Mouse (Mus musculus) neural tube, embryonic 13.5 days (tissue): ENCODE measurements at regions not wholly inside any gene's neighbourhood (a gene's known extent, or its start where the extent isn't known, plus 50 kb on each side); places are given as distances from the start of the nearest gene placed in this dataset.

Experiments used
- ATAC-seq: fragments of 200-750 bp; cut with Nextera tagmentation; 2 replicates; pipeline ENCODE4 v1.8.0; 2017; ENCODE audit warnings: low read depth, mild to moderate bottlenecking, moderate TSS enrichment, moderate library complexity
- H3K27ac ChIP-seq: fragments of 300-500 bp; sonication (generic); replicated peaks from 2 replicates; pipeline ENCODE4 v1.5.1; 2015; ENCODE audit warnings: moderate library complexity, mild to moderate bottlenecking, inconsistent platforms
- H3K27me3 ChIP-seq: fragments of 300-500 bp; sonication (generic); 2 replicates; pipeline ENCODE4 v1.6.1; 2015; ENCODE audit warnings: mild to moderate bottlenecking, inconsistent platforms
- H3K36me3 ChIP-seq: fragments of 300-500 bp; sonication (generic); 2 replicates; pipeline ENCODE4 v1.6.1; 2015; ENCODE audit warnings: mild to moderate bottlenecking, inconsistent platforms
- H3K4me1 ChIP-seq: fragments of 300-500 bp; sonication (generic); replicated peaks from 2 replicates; pipeline ENCODE4 v1.6.1; 2015; ENCODE audit warnings: inconsistent platforms
- H3K4me2 ChIP-seq: fragments of 300-500 bp; sonication (generic); 2 replicates; pipeline ENCODE4 v1.6.1; 2015; ENCODE audit warnings: inconsistent platforms, mild to moderate bottlenecking, moderate library complexity
- H3K4me3 ChIP-seq: fragments of 300-500 bp; sonication (generic); 2 replicates; pipeline ENCODE4 v1.5.1; 2015; ENCODE audit warnings: mild to moderate bottlenecking, inconsistent platforms
- H3K9ac ChIP-seq: fragments of 300-500 bp; sonication (generic); 2 replicates; pipeline ENCODE4 v1.6.1; 2015; ENCODE audit warnings: moderate library complexity, mild to moderate bottlenecking, inconsistent platforms
- H3K9me3 ChIP-seq: fragments of 300-500 bp; sonication (generic); 2 replicates; pipeline ENCODE4 v1.6.1; 2016; ENCODE audit warnings: inconsistent platforms
- WGBS: fragments of 180-500 bp; shearing (Covaris S2); methylation state at CpG from one replicate; pipeline ENCODE4 v1.1.7; 2015; 5-methylcytosine and 5-hydroxymethylcytosine counted together

DNA sequence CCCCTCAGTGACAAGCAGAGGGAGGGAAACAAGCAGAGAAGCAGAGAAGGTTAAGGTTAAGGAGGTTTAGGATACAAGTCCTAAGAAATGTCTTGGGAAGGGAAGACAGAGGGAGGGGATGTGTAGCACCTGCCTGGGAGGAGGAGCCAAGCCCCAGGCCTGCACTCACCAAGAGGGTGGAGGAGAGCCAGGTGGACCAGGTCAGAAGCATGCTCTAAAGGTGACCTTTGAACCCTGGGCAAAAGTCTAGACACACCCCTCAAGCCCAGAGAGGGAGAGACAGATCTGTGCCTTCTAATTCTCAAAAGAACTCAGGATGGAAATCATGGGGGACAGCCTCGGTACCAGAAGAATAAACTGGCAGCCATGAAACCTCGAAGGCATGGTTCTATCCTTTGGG lies 54.4 kb upstream of the Calm2 start:
- Histone ChIP-seq H3K27me3 (no peaks in the 10 kb centered on the region), H3K4me2 (no peak overlapping the region), H3K27ac (no peak overlapping the region), H3K4me1 (peaks cover 28% of the 10 kb centered on the region), H3K9me3 (no peaks in the 10 kb centered on the region), H3K36me3 (no peaks in the 10 kb centered on the region), H3K9ac (no peak overlapping the region), H3K4me3 (no peak overlapping the region)
- 54% methylated on average over 2 of the region's 2 CpGs for WGBS
- no peak for ATAC-seq

DNA sequence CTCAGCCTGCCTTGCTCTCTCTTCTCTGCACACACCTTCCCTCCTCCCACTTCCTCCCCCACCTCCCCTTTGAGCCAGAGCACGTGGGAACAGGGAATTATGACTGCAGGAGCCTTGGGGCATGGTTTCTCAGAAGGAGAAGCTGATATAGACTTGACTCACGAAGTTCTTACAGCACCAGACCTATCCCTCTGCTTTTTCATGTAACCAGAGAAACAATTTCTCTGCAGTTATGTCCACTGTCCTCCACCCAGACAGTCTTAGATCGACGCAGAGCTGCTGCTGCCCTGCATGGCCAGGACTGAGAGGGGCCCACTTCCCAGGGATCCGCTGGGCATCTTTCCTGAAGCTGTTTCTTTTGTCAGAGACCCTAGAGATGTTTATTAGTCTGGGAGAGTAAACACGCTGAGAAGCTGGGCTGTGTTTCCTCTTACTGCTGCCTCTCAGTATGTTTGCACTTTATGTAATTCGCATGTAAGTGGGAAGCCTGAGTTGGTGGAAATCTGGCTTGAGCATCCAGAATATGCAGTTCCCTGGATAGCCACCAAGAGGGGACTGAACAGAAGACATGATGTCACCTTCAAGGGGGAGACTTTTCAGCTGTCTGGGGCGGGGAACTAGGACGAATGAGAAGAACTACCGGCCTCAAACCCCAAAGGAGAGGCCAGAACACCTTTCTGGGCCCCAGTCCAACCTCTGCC lies 55.1 kb upstream of the Calm2 start:
- Histone ChIP-seq H3K27me3 (no peaks in the 10 kb centered on the region), H3K4me2 (no peak overlapping the region), H3K9me3 (no peaks in the 10 kb centered on the region), H3K9ac (no peak overlapping the region), H3K4me1 (peaks cover 28% of the 10 kb centered on the region), H3K27ac (peak overlapping the region; percentile 74), H3K36me3 (no peaks in the 10 kb centered on the region), H3K4me3 (no peak overlapping the region)
- 36% methylated on average over 10 of the region's 10 CpGs for WGBS
- ATAC-seq, result no peak

DNA sequence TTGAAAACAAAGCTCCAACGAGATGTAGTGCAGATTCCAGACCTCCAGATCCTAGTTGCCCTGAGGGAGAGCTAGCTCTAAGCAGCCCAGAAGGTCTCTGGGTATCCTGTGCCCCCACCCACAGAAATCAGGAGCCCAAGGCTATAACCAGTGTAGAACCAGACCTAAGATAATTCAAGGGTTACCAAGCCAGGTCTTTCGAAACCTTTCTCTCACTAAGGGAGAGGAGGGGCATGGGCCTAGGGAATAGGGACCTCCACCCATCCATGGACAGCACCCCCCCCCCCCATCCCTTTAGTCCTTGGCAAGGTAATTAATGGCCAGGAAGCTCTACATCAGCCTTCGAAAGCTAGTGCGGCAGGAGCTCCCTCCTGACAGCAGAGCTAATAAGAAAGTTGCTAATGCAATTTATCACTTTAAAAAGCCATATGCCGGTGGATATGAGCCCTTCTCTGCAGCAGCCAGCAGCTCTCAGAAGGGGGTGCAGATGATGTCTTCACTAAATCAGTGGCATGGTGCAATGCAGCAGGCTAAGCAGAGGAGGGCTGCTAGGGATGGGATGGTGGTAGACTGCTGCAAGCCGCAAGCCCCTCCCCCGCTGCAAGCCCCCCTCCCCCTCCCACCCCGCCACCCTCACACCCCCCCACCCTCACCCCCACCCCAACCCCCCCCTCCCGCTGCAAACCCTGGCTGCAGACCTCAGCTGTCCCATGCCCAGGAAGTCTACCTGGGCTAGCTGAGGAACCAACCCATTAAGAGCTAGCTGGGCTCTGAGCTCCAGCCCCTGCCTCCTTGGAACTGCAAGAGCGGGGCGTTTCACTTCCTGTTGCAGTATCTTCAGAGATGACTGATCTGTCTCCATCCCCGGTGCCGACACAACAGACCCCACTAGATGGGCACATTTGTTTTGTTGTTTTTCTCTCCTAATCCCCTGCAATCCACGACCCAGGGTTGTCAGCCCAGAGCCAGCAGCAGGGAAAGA lies 55.9 kb upstream of the Calm2 start:
- peak; percentile 89 for ATAC-seq
- Histone ChIP-seq H3K27ac (peak overlapping the region; percentile 74), H3K36me3 (no peaks in the 10 kb centered on the region), H3K9ac (no peak overlapping the region), H3K4me2 (0 out of 2 replicates have a peak overlapping the region, but pooled peaks have one; percentile 14), H3K4me1 (peaks cover 28% of the 10 kb centered on the region), H3K27me3 (no peaks in the 10 kb centered on the region), H3K4me3 (no peak overlapping the region), H3K9me3 (no peaks in the 10 kb centered on the region)
- WGBS, result 18% methylated on average over 11 of the region's 14 CpGs

DNA sequence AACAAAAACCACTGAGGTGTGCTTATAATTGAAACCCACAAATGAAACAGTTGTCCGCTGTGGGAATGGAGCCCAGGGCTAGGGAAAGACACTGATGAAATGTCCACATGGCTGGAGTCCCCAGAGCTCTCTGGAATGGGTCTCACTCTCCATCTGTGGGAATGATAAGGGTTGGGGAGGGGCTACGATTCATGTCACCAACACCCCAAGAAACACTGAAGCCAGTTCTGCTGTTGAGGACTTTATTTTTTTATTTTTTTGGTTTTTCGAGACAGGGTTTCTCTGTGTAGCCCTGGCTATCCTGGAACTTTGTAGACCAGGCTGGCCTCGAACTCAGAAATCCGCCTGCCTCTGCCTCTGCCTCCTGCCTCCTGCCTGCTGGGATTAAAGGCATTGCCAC lies 56.8 kb upstream of the Calm2 start:
- Histone ChIP-seq H3K4me2 (no peak overlapping the region), H3K9ac (no peak overlapping the region), H3K4me3 (no peak overlapping the region), H3K36me3 (no peaks in the 10 kb centered on the region), H3K9me3 (no peaks in the 10 kb centered on the region), H3K27me3 (no peaks in the 10 kb centered on the region), H3K27ac (peak overlapping the region; percentile 74; the same call in 1 of the 2 replicates), H3K4me1 (peaks cover 31% of the 10 kb centered on the region)
- WGBS, result 81% methylated on average over 5 of the region's 5 CpGs
- no peak for ATAC-seq

DNA sequence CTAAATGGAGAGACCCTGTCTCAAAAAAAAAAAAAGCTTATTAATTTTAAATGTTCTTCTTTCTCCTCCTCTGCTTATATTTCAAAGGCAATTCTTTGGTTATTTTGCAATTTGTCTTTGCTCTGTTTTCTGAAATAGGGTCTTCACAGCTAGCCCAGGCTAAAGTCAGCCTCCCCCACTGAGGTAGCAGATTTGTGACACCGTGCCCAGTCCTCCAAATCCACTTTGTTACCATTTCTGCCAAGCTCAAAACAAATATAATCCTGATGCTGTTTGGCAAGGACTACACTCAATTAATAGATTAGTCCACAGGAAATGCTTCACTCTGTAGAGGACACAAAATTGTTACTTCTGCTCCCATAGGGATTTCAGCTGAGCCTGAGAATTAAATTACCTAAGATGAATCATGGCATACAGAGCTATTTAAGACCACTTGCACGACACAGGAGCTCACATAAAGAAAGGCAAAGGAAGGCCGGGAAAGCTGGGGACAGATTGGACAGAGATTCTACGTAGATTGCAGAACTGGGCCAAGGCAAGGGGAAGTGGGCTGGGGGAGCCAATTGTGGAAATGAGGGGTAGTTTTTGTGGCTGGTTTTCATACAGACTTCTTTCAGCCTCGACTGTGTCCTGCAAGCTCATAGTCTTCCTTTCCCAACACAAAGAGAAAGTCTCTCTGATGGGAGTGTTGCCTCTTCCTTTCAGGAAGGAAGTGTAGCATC lies 58.4 kb upstream of the Calm2 start:
- WGBS, result 52% methylated on average over 5 of the region's 5 CpGs
- Histone ChIP-seq H3K36me3 (no peaks in the 10 kb centered on the region), H3K9me3 (no peaks in the 10 kb centered on the region), H3K27me3 (no peaks in the 10 kb centered on the region), H3K27ac (no peak overlapping the region), H3K4me1 (peaks cover 33% of the 10 kb centered on the region), H3K4me2 (no peak overlapping the region), H3K4me3 (no peak overlapping the region), H3K9ac (no peak overlapping the region)
- ATAC-seq, result no peak

DNA sequence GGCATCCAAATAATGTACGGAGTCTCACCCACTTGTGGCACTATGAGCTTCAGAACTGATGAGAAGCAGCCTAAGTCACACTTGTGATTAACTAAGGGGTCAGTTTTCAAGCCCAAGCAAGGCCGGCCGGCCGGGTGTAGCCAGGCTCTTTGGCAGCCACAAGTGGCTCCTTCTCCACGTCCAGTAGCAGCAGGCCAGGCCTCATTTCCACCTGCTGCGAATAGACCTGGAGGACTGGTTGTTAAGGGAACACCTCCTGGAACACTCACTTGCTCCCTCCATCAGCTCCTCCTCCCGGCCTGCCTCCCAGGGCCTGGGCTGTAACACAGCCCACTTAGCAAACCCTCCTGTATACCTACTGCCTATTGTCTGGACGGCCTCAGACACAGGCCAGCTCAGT lies 61.1 kb upstream of the Calm2 start:
- Histone ChIP-seq H3K27me3 (no peaks in the 10 kb centered on the region), H3K27ac (no peak overlapping the region), H3K9me3 (no peaks in the 10 kb centered on the region), H3K9ac (no peak overlapping the region), H3K36me3 (no peaks in the 10 kb centered on the region), H3K4me1 (peaks cover 34% of the 10 kb centered on the region), H3K4me3 (no peak overlapping the region), H3K4me2 (no peak overlapping the region)
- ATAC-seq, result no peak
- WGBS, result 50% methylated on average over 8 of the region's 8 CpGs

DNA sequence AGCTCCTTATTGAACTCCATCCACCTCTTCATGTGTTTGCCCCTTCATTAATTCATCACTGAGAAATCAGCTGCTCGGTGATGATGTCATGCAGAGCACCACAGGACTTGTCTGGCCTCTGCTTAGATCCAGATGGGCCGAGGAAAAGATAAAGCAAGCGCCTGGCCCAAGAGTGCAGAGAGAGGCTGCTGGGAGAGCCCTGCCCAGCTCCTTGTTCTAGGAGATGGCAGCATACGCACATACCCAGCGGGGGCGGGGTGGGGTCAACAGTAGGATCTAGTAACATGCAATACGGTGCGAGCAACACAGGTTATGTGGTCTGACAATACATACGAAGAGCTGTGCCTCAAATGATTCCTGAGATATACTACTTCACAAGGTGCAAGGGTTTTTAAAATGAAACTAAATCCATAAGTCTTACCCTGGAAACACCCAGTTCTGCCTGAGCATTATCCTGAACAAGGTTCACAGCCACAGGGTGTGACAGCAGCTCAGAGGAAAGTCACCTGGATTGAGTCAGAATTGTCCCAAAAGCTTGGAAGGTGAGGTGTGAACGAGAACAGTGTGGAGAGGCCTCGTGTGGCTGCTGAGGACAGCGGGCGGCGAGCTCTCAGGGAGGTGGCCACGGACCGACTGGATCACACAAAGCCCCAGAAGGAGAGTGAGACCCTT lies 62.0 kb upstream of the Calm2 start:
- no peak overlapping the region for H3K4me3 ChIP-seq
- no peak overlapping the region for H3K9ac ChIP-seq
- no peak overlapping the region for H3K27ac ChIP-seq
- H3K9me3 ChIP-seq, result no peaks in the 10 kb centered on the region
- no peaks in the 10 kb centered on the region for H3K36me3 ChIP-seq
- H3K27me3 ChIP-seq, result no peaks in the 10 kb centered on the region
- peaks cover 29% of the 10 kb centered on the region for H3K4me1 ChIP-seq
- H3K4me2 ChIP-seq, result no peak overlapping the region
- no peak for ATAC-seq
- WGBS, result 81% methylated on average over 16 of the region's 16 CpGs

DNA sequence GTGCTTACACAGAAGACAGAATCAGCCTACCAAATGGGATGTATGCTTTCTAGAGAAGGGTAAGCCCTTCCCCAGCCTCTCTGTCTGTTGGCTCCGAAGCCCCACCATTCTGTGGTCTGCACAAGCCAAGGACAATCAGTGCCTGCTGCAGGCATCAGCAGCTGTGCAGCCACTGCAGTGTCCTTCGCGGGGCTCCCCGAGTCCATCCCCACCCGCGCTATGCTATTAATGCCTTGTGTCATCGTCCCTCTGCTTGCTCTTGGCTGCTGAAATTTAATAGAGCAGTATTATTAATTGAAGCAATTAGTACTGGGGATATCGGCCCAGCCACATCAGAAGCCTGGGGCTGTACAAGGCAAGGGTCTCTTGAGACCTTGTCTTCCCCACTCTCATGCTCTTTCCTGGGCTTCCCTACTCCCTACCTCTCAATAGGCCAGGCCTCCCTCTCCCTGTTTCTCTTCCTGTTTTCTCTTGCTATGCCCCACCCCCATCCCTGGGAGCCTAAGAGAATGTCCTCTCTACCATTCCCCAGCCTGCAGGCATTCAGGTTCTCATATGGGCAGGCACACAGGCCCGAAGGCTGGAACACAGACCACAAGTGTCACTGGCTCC lies 65.4 kb upstream of the Calm2 start:
- WGBS, result 32% methylated on average over 9 of the region's 9 CpGs
- Histone ChIP-seq H3K27ac (peak overlapping the region; percentile 78), H3K9ac (peak overlapping the region; percentile 35)

DNA sequence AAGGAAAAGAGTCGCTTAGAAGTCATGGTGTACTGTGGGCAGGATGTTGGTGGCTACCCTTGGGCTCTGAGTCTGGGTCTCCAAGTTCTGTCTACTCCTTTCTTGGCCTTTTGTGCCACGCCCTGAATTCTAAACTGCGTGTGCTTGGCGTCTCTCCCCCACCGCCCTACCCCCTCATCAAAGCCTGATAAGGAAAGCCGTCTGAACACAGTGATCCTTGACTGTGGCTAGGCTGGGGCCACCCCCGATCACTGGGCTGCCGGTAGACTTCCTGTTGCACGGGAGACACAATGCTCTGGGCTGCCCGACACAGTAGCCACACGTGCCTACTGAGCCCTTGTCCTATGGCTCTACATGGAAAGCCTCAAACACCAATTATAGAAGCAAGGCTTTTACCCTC lies 67.1 kb upstream of the Calm2 start:
- no peak overlapping the region for H3K4me3 ChIP-seq
- H3K27me3 ChIP-seq, result no peaks in the 10 kb centered on the region
- 70% methylated on average over 11 of the region's 11 CpGs for WGBS
- peaks cover 26% of the 10 kb centered on the region for H3K4me1 ChIP-seq
- H3K4me2 ChIP-seq, result no peak overlapping the region
- H3K36me3 ChIP-seq, result no peaks in the 10 kb centered on the region
- H3K9me3 ChIP-seq, result no peaks in the 10 kb centered on the region
- H3K27ac ChIP-seq, result no peak overlapping the region
- no peak overlapping the region for H3K9ac ChIP-seq
- no peak for ATAC-seq

More for the DNA sequence above, 65.4 kb upstream of the Calm2 start:
- Histone ChIP-seq H3K9me3 (no peaks in the 10 kb centered on the region), H3K4me2 (no peak overlapping the region), H3K36me3 (no peaks in the 10 kb centered on the region), H3K27me3 (no peaks in the 10 kb centered on the region), H3K4me3 (no peak overlapping the region), H3K4me1 (peaks cover 26% of the 10 kb centered on the region)
- peak; percentile 85 for ATAC-seq

DNA sequence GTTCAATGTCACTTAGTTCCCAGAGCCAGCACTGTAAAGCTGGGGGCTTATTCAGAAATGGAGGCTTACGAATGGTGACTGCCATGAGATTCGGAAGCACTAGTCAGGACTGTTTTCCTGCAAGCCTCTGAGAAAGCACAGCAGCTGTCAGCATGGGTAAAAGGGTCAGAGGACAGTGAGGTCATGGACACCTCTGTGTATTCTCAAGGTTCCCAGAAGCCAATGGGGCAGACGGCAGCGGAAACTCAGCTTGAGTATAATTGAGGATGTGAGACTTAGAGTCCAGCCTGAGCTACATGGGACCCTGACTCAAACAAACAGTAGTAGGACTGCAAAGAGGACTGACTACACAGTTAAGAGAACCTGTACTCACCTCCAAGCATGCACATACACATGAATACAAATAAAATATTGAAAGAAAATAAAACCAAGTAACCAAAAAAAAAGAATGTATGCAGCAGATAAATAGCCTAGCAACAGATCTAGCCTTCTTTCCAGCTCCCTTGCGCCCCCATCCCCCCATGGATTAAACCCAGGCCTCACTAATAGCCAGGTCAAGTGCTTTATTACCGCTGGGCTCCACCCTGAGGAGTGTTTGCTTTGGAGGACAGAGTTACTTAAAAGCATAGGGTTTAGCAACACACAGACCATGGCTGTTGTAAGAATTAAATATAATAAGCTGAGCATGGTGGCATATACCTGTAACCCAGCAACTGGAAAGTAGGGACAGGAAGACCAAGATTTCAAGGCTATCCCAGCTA lies 67.8 kb upstream of the Calm2 start:
- ATAC-seq, result no peak
- no peaks in the 10 kb centered on the region for H3K9me3 ChIP-seq
- no peak overlapping the region for H3K4me3 ChIP-seq
- 62% methylated on average over 6 of the region's 6 CpGs for whole genome bisulfite sequencing
- no peaks in the 10 kb centered on the region for H3K27me3 ChIP-seq
- H3K27ac ChIP-seq, result no peak overlapping the region
- peaks cover 26% of the 10 kb centered on the region for H3K4me1 ChIP-seq
- H3K36me3 ChIP-seq, result no peaks in the 10 kb centered on the region
- H3K9ac ChIP-seq, result no peak overlapping the region
- H3K4me2 ChIP-seq, result no peak overlapping the region

DNA sequence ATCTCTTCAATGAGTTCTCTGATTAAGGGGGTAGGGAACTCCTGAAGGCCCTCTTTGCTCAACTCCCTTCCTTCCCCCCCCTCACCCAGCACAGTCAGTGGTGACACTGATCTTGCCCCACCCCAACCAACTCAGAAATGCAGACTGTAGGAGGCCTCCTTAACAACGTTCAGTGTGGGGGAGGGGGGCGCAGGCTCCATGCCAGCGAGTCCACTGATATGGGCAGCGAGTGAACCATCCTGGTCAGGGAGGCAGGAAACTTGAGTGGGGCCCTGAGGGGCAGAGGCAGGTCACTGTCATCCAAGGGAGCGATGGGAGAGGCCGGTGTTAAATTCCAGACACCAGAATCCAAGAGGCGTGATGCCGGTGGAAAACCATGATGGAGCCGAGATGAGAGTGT lies 70.5 kb upstream of the Calm2 start:
- no peak overlapping the region for H3K4me3 ChIP-seq
- H3K4me1 ChIP-seq, result peaks cover 28% of the 10 kb centered on the region
- H3K27me3 ChIP-seq, result no peaks in the 10 kb centered on the region
- H3K27ac ChIP-seq, result no peak overlapping the region
- no peak for ATAC-seq
- no peaks in the 10 kb centered on the region for H3K36me3 ChIP-seq
- no peak overlapping the region for H3K9ac ChIP-seq
- no peaks in the 10 kb centered on the region for H3K9me3 ChIP-seq
- 60% methylated on average over 9 of the region's 9 CpGs for WGBS
- H3K4me2 ChIP-seq, result no peak overlapping the region
